Mouse (Mus musculus): Measurements from ENCODE around the gene Reep1.

The Reep1 gene

DNA sequence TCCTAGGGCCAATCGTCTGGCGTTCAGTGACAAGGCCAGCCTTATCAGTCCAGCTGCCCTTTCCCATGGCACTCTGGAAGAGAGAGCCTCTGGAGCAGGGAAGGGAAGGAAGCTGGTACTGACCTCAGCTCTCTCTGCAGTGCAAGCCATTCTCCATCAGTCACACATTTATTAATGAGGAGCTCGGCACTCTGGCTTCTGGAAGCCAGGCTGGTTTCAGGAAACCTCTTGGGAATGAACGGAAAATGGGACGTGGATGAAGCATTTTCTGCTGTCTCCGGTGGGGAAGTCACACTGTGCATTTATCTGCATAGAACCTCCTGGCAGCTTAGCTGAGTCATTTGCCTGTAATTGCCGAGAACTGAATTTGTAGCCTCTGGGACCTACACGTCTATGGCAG is 29.8 kb downstream of the Reep1 start:
- in situ Hi-C loops (cut with MboI, MseI), result no loop called here

DNA sequence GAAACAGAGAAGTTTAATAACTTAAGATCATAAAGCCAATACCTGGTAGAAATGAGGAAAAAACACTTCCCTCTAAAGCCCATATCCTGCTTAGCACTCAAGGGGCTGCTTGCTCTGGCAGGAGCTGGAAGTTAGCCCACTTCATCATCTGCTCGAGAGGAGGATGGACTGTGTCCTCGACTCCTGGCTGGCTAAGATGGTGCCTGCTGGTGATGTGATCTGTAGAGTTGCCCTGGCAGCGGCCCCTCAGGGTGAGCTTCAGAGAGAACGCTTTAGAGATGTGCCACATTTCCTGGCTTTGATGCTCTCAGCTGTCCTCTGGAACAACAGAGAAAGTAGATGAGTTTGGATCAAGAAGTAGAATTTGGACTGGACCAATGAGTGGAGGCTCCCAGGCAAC is 31.2 kb downstream of the Reep1 start:
- in situ Hi-C loops (cut with MboI, MseI), result no loop called here

DNA sequence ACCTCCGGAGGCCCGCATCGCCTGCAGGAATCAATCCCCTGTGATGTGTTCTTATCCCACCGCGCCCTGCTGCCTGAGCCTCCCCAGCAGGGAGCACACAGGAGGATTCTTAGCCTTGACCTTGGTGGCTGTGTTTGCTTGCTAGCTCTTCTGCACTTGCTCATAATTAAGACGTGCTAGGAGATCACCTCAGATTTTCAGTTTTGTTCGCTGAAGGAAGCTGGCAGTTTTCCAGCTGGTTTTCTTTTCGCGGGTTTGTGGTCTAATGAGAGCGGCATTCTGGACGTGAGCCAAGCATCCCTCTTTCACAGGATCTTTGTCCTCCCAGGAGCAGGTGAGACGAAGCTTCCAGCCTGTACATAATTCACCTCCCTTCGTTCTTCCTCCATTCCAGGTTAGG is 33.6 kb downstream of the Reep1 start:
- in situ Hi-C loops (cut with MboI, MseI), result no loop called here

DNA sequence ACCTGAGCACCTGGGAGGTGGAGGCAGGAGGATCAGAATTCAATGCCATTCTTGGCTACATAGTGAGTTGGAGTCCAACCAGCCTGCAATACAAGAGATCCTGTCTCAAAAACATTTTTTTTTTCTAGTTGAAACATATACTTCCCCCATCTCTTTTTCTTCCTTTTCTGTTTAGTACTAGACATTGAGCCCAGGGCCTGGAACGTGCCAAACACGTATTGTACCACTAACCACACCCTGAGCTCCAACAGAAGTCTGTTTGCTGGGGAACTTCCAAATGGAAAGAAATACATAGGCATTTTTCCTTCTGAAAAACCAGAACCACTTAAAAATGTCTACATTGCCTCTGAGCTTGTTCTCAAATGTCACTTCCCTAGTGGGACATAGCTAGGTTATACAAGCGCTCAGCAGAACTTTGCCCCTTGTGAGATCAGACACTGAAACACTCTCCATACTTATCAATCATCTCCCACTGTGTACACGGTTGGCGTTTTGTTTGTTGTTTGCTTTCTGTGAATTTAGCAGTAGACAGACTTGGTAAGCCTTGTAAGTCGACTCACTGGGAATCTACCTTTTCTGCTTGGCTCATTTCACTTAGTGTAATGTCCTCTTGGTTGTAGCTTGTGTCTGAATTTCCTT is 34.8 kb downstream of the Reep1 start:
- in situ Hi-C loops (cut with MboI, MseI), result no loop called here

DNA sequence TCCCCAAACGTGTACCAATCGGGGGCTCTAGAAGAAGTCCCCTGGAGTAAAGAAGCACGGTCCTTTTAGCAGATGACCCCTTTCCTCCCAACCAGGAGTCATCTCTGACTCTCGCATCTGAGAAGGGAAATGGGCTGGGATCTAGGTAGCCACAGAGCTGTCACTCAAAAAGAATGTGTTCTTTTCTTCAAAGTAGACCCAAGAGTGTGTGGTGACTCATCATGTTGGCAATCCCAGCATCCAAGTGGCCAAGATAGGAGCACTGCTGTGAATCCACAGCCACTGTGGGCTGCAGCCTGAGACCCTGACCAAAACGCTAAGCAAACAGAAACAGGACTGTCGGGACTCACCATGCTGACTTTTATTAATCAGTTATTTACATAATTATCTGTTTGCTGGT is 37.6 kb downstream of the Reep1 start:
- in situ Hi-C loops (cut with MboI, MseI), result no loop called here

DNA sequence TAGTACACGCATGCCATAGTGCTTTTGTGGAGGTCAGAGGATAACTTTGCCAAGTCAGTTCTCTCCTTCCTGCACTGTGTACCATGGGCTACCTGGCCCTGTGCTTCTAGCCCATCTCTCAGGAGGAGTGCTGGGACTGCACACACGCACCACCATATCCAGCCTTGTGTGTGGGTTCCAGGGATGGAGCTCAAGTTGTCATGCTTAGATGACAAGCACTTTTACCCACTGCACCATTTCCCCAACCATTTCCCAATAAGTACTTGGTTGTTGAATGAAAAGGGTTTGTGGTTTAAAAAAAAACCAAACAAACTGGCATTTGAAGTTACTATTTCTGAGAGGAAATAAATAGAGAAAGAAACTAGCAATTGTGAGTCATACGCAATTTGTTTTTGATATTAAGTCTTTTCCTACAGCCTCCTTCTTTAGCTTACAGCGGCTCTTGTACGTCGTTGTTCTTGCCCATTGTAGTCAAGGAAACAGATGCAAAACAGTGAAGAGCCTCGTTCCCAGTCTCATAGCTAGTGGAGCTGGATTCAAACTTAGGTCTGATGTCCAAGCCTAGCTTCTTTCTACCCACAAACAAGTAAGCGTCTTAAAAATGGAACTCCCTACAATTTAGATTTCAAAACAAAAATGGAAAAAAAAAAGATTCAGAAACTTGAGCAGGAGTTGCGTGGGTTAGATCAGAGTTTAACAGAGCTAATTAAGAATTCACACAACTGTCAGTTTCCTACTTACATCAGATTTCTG is 38.3 kb downstream of the Reep1 start:
- in situ Hi-C loops (cut with MboI, MseI), result no loop called here

DNA sequence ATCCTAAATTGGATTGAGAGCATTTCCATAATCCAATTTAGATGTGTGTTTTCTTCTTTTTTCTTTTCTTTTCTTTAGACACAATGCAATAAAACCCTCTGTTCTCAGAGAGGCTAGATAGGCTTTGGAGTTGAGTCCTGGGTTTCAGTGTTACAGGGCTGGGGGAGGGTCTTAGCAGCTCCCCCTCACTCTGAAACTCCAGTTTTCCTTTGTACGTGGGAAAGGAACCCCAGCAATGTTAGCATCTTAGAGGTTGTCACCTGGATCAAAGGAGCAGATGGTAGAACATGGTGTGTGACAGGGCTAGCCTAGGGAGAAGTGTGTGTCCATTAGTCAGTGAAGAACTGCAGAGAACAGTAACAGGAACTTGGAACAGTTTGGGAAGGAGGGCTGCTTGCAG is 38.9 kb downstream of the Reep1 start:
- in situ Hi-C loops (cut with MboI, MseI), result no loop called here

DNA sequence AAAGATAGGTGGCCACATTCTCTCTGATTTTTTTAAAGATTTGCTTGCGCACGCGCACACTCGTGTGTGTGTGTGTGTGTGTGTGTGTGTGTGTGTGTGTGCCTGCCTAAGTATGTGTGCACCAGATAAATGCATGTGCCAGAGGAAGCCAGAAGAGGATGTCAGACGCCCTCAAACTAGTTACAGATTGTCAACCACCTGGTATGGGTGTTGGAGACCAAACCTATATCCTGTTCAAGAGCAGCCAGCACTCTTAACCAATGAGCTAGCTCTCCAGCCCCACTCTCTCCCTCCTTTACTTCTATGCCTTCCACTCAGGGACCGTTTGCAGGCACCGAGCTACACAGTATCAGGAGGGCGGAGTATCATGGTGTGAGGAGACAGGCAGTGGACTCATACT is 39.5 kb downstream of the Reep1 start:
- in situ Hi-C loops (cut with MboI, MseI), result no loop called here

DNA sequence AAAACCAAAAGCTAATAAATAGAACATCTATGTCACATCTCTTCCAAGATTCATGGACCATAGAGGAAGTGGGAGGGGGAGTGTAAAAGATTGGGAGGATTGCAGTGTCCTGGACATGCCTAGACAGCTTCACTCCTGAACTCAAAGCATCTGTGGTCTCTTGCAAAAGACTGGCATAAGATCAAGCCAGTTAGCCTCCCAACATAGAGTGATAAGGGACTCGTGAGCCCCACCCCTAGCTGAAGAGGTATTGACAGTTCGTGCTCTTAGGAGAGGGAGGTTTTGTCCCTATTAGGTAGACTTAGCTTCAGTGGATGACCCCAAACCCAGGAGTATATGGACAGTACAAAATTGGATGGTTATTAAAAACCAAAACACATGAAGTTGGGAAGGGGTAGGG is 44.2 kb downstream of the Reep1 start:
- in situ Hi-C loops (cut with MboI, MseI), result no loop called here

DNA sequence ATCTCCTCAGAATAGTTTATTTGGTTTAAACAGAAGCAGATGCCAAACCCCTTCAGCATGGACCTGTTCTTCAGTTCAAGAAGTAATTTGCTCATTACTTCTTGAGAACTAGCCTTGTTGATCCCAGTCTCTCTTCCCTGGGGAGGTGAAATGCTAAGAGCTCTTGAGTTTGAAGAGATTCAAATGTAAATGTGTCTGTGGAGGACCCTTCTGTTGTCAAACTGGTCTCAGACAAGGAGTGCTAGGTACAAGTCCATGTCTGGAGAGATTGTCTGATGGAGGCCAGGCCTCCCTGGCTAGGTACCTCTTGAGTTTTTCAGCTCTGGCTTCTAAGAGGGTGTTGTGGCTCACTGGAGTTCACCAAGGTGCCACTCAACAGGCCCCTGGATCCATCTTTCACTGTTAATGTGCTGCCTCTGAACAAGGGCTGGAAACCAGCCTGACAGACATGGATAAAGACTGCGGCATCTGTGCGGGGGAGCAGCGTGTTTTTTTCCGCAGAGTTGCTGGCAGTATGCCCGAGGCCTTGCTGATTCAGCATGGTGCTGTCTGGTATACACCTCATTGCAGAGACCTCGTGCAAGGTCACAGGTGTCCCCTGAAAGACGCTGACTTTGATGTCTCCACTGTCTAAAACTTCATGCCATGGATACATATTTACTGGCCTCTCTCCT is 45.6 kb downstream of the Reep1 start:
- in situ Hi-C loops (cut with MboI, MseI), result no loop called here

DNA sequence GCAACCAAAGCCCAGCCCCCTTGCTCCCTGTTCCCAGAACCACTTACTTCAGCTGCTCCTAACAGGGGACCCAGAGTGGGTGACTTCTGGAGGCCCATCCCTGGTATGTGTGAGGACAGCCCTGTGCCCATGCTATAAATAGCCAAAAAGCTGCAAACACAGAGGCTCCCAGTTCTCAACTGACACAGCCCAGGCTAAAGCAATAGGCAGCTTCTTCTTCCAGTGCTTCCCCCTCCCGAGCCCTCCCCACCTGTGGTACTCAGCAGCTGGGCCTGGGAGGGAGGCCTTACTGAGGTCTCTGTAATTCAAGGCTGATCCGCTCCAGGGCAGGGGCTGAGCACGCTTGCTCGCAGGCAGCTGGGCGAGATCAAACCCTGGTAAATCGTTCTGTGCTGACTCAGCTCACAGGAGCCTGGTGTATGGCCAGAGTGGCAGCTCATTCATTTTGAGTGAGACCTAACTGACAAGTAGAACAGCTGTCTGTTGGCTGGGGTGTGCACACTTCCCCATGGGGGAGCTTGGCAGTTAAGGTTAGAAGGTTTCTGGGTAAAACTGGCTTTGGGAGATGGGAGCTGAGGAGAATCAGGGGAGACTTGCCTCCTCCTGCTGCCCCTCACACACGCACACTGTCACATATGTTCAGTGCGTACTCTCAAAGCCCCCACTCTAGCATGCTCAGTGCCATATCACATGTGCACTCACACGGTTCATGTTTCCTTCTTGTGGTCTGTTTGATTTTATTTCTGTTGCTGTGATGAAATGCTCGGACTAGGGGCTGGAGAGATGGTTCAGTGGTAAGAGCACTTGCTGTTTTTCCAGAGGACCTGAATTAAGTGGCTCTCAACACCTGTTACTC is 49.9 kb downstream of the Reep1 start:
- in situ Hi-C loops (cut with MboI, MseI), result no loop called here

DNA sequence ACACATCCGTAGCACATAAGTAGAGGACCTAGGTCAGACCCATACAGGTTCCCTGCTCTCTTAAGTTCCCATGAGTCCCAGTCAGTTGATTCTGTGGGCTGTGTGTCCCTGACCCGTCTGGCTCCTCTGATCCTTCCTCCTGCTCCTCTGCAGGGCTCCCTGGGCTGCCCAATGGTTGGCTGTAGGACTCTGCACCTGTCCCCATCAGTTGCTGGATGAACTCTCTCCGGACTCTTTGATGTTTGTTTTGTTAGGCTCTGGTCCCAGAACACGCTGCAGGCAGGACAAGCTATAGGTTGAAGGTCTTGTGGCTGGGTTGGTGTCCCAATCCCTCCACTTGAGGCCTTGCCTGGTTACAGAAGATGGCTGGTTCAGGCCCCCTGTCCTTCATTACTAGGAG is 51.4 kb downstream of the Reep1 start:
- in situ Hi-C loops (cut with MboI, MseI), result no loop called here

DNA sequence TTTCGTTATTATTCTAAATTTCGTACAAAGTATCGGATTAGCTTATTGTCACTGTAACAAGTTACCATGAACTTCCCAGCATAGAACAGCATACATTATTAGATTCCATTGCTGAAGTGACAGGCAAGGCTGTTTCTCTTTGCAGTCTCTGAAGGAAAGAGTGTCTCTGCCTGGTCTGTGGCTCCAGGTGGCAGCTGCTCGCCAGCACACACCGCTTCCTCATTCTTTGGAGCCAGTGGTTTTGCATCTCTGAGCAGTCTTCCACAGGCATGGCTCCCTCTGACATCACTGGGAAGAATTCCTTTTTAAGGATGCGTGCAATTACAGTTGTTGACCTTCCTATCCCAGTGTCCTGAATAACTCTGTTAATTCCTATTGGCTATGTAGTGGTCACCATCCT is 52.7 kb downstream of the Reep1 start:
- in situ Hi-C loops (cut with MboI, MseI), result no loop called here

DNA sequence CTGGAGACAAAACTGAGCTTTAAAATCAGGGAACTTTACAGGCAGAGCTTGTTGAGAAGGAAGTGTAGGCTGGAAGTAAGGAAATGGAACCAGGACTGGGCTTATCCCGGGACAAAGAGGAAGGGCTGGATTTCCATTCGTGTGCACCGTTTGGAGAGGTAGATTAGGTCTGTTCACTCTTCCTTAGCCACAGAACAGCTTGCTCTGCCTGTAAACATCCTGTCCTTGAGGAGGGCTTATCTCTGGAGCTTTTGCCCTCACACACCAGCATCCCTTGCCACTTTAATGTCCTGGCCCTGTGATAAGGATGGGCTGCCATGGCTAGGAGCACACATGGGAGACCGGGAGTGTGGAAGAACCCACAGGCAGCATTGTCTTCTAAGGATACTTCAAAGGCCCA is 60.4 kb downstream of the Reep1 start:
- in situ Hi-C loops (cut with MboI, MseI), result no loop called here

DNA sequence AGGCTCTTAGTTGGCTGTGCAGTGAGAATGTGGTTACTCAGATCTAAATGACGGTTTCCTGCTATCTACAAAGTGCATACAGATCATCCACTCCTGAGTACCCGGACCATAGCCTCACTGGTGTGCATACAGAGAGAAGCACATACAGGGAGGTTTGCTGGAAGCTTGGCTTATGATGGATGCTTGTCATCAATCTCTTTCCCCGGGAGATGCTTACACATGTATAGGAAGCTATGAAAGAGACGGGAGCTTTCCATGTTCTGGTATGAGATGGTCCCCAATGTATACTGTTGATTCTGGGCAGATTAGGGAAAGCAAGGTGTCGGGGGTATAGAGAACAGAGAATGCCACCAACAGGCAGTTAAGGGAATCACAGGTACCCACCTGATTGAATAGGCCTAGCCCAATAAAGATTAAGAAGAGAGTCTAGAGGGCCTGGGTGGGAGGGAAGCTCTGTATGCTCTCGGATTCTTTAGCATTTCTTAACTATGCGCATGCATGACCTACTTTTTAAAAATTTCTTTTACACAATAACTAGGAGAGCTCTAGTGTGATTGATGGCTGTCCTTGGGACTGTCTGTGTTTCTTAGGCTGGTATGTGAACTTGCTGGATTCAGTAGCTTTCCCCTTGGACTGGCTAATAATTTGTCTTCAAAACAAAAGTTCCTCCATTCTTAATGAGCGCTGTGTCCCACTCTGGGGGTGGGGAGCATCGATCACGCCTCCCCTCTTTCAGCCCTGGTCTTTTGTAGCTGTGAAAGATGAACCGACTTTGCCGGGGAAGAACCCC is 62.7 kb downstream of the Reep1 start:
- in situ Hi-C loops (cut with MboI, MseI), result no loop called here

DNA sequence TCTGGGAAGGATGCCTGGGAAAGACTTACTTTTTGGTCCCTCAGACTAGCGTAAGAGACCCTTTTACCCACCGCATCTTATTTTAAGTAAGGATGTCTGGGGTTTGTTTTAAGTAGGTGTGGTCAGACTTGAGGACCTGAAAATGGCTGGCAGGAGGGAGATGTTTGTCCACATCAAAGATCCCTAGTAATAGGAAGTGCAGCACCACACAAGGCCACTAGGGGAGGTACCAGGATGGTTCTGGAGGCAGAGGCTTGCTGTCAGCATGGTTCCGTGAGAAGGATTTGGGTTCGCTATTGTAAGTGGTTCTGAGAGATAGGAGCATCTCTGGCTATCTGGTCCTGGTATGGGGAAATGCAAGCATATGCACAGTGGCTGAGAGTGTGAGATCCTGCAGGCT is 63.5 kb downstream of the Reep1 start:
- in situ Hi-C loops (cut with MboI, MseI), result no loop called here

DNA sequence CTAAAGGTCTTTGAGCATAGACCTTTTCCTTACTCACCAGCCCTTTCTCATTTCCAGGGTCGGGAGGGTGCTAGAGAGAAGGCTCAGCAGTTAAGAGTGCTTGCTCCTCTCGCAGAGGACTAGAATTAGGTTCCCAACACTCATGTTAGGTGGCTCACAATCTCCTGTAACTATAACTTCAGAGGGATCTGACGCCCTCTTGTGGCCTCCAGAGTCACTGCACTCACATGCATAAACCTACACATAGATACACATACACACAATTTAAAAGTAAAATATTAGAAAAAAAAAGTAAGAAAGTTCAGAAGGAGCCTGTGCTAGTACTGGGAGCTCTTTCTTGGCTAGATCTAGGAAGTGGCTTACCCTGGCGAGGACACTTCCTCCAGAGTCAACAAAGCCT is 63.9 kb downstream of the Reep1 start:
- in situ Hi-C loops (cut with MboI, MseI), result no loop called here

DNA sequence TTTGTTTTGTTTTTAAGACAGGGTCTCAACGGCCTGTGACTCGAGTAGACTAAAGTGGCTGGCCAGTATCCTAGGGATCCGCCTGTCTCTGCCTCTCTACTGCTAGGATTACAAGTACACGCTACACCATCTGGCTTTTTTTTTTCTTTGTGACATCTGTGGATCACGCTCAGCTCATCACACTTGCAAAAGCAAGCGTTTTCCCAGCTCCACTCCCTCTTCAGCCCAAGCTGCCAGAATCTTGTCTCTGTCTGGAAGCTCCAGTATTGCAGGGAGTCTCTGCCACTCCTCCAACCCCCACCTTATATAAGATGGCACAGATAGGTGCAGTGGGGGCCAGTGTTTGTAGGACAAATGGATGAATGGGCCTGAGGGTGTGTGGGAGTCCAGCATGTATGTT is 64.8 kb downstream of the Reep1 start:
- in situ Hi-C loops (cut with MboI, MseI), result no loop called here

DNA sequence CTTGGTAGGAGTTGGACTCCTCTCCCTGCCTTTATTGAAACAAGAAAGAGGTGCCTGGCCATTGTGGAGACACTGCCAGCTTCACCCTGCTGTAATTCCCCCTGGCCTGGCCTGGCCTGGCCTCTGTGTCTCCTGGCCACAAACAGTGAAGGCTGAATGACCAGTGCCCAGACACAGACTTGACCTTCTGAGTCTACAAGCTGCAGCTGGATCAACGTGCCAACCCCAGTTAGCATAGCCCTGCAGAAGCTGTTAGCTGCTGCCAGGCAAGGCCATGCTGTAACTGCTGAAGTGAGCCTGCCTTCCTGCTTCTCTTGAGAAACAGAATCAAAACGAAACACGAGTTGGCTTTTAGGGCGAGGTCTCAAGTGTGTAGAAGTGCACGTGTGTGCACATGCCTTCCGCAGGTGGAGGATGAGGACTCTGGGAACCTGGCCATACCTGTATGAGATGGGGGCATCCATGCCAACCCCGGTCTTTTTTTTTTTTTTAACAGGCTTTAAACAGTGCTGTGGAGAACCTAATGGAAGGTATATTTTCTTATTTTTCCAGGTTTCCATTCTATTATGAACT is 65.4 kb downstream of the Reep1 start:
- in situ Hi-C loops (cut with MboI, MseI), result no loop called here

DNA sequence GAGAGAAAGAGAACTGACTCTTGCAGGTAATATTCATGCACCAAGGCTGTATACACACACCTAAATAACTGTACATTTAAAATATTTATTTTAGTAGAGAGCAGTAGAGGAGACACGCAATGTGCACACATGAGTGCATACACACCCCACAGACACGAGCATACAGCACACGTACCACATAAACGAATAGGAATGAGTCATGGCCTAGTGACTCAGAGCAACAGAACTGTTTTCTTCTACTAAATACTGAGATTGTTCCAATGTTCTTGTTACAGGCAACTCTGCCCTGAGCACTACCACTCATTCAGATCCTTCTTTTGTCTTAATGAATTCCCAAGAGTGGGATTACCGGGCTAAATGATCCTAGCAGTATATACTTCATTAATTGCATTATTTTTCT is 70.7 kb downstream of the Reep1 start:
- in situ Hi-C loops (cut with MboI, MseI), result no loop called here

DNA sequence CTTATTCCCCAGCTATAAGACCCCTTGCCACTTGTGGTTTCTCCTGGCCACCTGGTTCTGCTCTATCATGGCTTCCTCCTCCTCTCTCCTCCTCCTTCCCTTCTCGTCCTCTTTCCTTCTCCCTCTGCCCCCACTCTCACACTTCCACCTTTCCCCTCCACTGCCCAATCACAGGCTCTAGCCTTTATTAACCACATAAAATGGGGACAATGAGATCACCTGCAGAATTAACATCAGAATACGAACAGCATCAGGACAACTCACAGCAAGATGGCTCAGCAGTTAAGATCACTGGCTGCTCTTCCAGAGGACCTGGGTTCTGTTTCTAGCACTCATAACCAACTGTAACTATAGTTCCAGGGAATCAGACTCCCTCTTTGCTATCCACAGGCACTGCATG is 72.5 kb downstream of the Reep1 start:
- in situ Hi-C loops (cut with MboI, MseI), result no loop called here

All from T-helper 2 cell (primary cell).